Mouse (Mus musculus): ENCODE measurements around the gene Iqschfp. TPM values are rescaled to one million over a fixed set of nuclear protein-coding genes. Genes with fewer than 3 reads are reported as not detected.

The Iqschfp gene
- polyA plus RNA-seq, 1 experiment from 2014 or later, result not detected

- no peak overlapping the region for H3K4me3 ChIP-seq (ENCODE audit: low read depth, low read length)
- no peaks in the 10 kb centered on the region for H3K36me3 ChIP-seq (ENCODE audit: control insufficient read depth, insufficient read depth)
- ATAC-seq (ENCODE audit: low read depth), result no peak
- WGBS (ENCODE audit: insufficient replicate concordance), result 62% methylated on average over 4 of the region's 4 CpGs
- no peaks in the 10 kb centered on the region for H3K27me3 ChIP-seq (ENCODE audit: control insufficient read depth, insufficient read depth, low read depth, low read length)
- H3K4me1 ChIP-seq (ENCODE audit: control insufficient read depth, low read depth, low read length), result no peaks in the 10 kb centered on the region
- H3K9me3 ChIP-seq (replicated peaks; ENCODE audit: control insufficient read depth, low read length), result no peaks in the 10 kb centered on the region
- H3K4me2 ChIP-seq (ENCODE audit: low read depth, low read length), result no peak overlapping the region
- no peak overlapping the region for H3K9ac ChIP-seq (ENCODE audit: low read depth, low read length)
- no peak overlapping the region for H3K27ac ChIP-seq (ENCODE audit: low read length)
These were observed 527.8 kb downstream of the Iqschfp start for GRCm38 (mm10) chr3:68419792-68420191.

- Histone ChIP-seq H3K4me2 (ENCODE audit: low read depth, low read length) (no peak overlapping the region), H3K9me3 (replicated peaks; ENCODE audit: control insufficient read depth, low read length) (no peaks in the 10 kb centered on the region), H3K27me3 (ENCODE audit: control insufficient read depth, insufficient read depth, low read depth, low read length) (no peaks in the 10 kb centered on the region), H3K36me3 (ENCODE audit: control insufficient read depth, insufficient read depth) (no peaks in the 10 kb centered on the region), H3K27ac (ENCODE audit: low read length) (no peak overlapping the region), H3K4me1 (ENCODE audit: control insufficient read depth, low read depth, low read length) (no peaks in the 10 kb centered on the region), H3K4me3 (ENCODE audit: low read depth, low read length) (no peak overlapping the region), H3K9ac (ENCODE audit: low read depth, low read length) (no peak overlapping the region)
- 66% methylated on average over 2 of the region's 2 CpGs for WGBS (ENCODE audit: insufficient replicate concordance)
- ATAC-seq (ENCODE audit: low read depth), result no peak
These were observed 528.9 kb downstream of the Iqschfp start for GRCm38 (mm10) chr3:68420927-68421326.

- 54% methylated on average over 2 of the region's 2 CpGs for WGBS (ENCODE audit: insufficient replicate concordance)
- H3K27me3 ChIP-seq (ENCODE audit: control insufficient read depth, insufficient read depth, low read depth, low read length), result no peaks in the 10 kb centered on the region
- no peak overlapping the region for H3K27ac ChIP-seq (ENCODE audit: low read length)
- H3K36me3 ChIP-seq (ENCODE audit: control insufficient read depth, insufficient read depth), result no peaks in the 10 kb centered on the region
- H3K4me3 ChIP-seq (ENCODE audit: low read depth, low read length), result no peak overlapping the region
- no peak overlapping the region for H3K9ac ChIP-seq (ENCODE audit: low read depth, low read length)
- no peaks in the 10 kb centered on the region for H3K9me3 ChIP-seq (replicated peaks; ENCODE audit: control insufficient read depth, low read length)
- ATAC-seq (ENCODE audit: low read depth), result no peak
- no peaks in the 10 kb centered on the region for H3K4me1 ChIP-seq (ENCODE audit: control insufficient read depth, low read depth, low read length)
- H3K4me2 ChIP-seq (ENCODE audit: low read depth, low read length), result no peak overlapping the region
These were observed 529.8 kb downstream of the Iqschfp start for GRCm38 (mm10) chr3:68421849-68422248.

DNA sequence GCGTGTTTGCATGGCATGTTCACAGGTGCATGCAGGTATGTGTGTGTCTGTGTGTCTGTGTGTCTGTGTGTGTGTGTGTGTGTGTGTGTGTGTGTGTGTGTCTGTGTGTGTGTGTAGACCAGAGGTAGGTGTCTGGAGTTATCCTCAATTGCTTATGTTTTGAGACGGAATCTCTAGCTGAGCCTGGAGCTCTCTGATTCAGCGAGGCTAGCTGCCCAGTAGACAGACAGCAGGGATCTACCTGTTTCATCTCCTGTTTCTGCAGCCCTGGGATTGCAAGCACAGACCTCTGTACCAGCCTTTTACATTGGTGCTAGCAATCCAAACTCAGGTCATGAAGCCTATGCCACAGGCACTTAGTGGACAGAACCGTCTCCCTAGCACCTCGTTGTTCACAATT, 536.0 kb downstream of the Iqschfp start:
- Histone ChIP-seq H3K27me3 (ENCODE audit: control insufficient read depth, insufficient read depth, low read depth, low read length) (no peaks in the 10 kb centered on the region), H3K4me3 (ENCODE audit: low read depth, low read length) (no peak overlapping the region), H3K9ac (ENCODE audit: low read depth, low read length) (no peak overlapping the region), H3K4me2 (ENCODE audit: low read depth, low read length) (no peak overlapping the region), H3K27ac (ENCODE audit: low read length) (no peak overlapping the region), H3K9me3 (replicated peaks; ENCODE audit: control insufficient read depth, low read length) (no peaks in the 10 kb centered on the region), H3K4me1 (ENCODE audit: control insufficient read depth, low read depth, low read length) (no peaks in the 10 kb centered on the region), H3K36me3 (ENCODE audit: control insufficient read depth, insufficient read depth) (no peaks in the 10 kb centered on the region)
- 67% methylated on average over 5 of the region's 5 CpGs for WGBS (ENCODE audit: insufficient replicate concordance)
- no peak for ATAC-seq (ENCODE audit: low read depth)

DNA sequence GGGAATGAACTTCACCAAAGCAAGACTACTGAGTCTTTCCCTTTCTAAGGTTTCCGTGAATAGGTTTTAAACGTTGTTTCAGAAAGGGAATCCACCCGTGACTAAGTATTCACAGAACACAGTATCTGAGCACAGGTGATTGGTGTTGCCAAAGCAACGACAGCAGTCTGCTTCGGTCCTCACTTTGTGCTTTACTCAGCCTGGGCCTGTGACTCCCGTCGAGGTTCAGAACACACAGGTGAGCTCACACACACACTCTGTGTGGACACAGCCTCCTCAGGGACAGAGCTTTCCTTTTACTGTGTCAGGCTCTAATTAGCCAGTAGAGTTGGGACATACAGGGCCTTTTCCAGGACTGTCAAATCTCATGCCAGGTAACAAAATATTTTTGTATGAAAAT, 542.4 kb downstream of the Iqschfp start:
- Histone ChIP-seq H3K4me2 (ENCODE audit: low read depth, low read length) (no peak overlapping the region), H3K27ac (ENCODE audit: low read length) (no peak overlapping the region), H3K4me1 (ENCODE audit: control insufficient read depth, low read depth, low read length) (no peaks in the 10 kb centered on the region), H3K9ac (ENCODE audit: low read depth, low read length) (no peak overlapping the region), H3K27me3 (ENCODE audit: control insufficient read depth, insufficient read depth, low read depth, low read length) (no peaks in the 10 kb centered on the region), H3K4me3 (ENCODE audit: low read depth, low read length) (no peak overlapping the region), H3K9me3 (replicated peaks; ENCODE audit: control insufficient read depth, low read length) (no peaks in the 10 kb centered on the region), H3K36me3 (ENCODE audit: control insufficient read depth, insufficient read depth) (no peaks in the 10 kb centered on the region)
- ATAC-seq (ENCODE audit: low read depth), result no peak
- WGBS (ENCODE audit: insufficient replicate concordance), result 62% methylated on average over 7 of the region's 7 CpGs

DNA sequence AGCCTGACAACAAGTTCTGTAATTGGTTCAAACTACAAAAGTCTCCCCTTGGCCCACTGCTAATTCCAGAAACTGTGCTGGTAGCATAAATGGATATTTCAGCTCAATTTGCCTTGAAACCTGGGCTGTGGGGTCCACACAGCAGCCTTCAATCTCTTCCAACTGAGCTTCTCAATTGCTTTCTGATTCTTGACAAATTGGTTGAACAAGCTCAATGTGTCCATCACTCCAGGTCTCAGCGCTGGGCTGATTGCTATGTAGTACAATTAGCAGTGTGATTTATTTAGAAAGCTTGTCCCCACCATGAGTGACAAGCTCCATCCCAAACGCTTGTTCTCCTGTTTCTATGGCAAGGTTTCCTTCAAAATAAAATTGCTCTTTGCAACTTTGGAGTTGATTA, 542.9 kb downstream of the Iqschfp start:
- Histone ChIP-seq H3K4me1 (ENCODE audit: control insufficient read depth, low read depth, low read length) (no peaks in the 10 kb centered on the region), H3K4me2 (ENCODE audit: low read depth, low read length) (no peak overlapping the region), H3K27ac (ENCODE audit: low read length) (no peak overlapping the region), H3K4me3 (ENCODE audit: low read depth, low read length) (no peak overlapping the region), H3K9ac (ENCODE audit: low read depth, low read length) (no peak overlapping the region), H3K27me3 (ENCODE audit: control insufficient read depth, insufficient read depth, low read depth, low read length) (no peaks in the 10 kb centered on the region), H3K9me3 (replicated peaks; ENCODE audit: control insufficient read depth, low read length) (no peaks in the 10 kb centered on the region), H3K36me3 (ENCODE audit: control insufficient read depth, insufficient read depth) (no peaks in the 10 kb centered on the region)
- WGBS (ENCODE audit: insufficient replicate concordance), result 49% methylated on average over 2 of the region's 2 CpGs
- no peak for ATAC-seq (ENCODE audit: low read depth)

GRCm38 (mm10) chr3:68448480-68448879, 556.4 kb downstream of the Iqschfp start:
- ATAC-seq (ENCODE audit: low read depth), result no peak
- Histone ChIP-seq H3K27me3 (ENCODE audit: control insufficient read depth, insufficient read depth, low read depth, low read length) (no peaks in the 10 kb centered on the region), H3K27ac (ENCODE audit: low read length) (no peak overlapping the region), H3K4me2 (ENCODE audit: low read depth, low read length) (no peak overlapping the region), H3K9me3 (replicated peaks; ENCODE audit: control insufficient read depth, low read length) (no peaks in the 10 kb centered on the region), H3K9ac (ENCODE audit: low read depth, low read length) (no peak overlapping the region), H3K4me3 (ENCODE audit: low read depth, low read length) (no peak overlapping the region), H3K4me1 (ENCODE audit: control insufficient read depth, low read depth, low read length) (no peaks in the 10 kb centered on the region), H3K36me3 (ENCODE audit: control insufficient read depth, insufficient read depth) (no peaks in the 10 kb centered on the region)
- 48% methylated on average over 2 of the region's 2 CpGs for WGBS (ENCODE audit: insufficient replicate concordance)

GRCm38 (mm10) chr3:68451634-68452033, 559.6 kb downstream of the Iqschfp start:
- no peak overlapping the region for H3K4me3 ChIP-seq (ENCODE audit: low read depth, low read length)
- 95% methylated on average over 1 of the region's 1 CpGs for WGBS (ENCODE audit: insufficient replicate concordance)
- no peaks in the 10 kb centered on the region for H3K36me3 ChIP-seq (ENCODE audit: control insufficient read depth, insufficient read depth)
- no peak overlapping the region for H3K27ac ChIP-seq (ENCODE audit: low read length)
- H3K27me3 ChIP-seq (ENCODE audit: control insufficient read depth, insufficient read depth, low read depth, low read length), result no peaks in the 10 kb centered on the region
- H3K4me2 ChIP-seq (ENCODE audit: low read depth, low read length), result no peak overlapping the region
- no peaks in the 10 kb centered on the region for H3K9me3 ChIP-seq (replicated peaks; ENCODE audit: control insufficient read depth, low read length)
- H3K9ac ChIP-seq (ENCODE audit: low read depth, low read length), result no peak overlapping the region
- no peaks in the 10 kb centered on the region for H3K4me1 ChIP-seq (ENCODE audit: control insufficient read depth, low read depth, low read length)
- ATAC-seq (ENCODE audit: low read depth), result no peak

- H3K9ac ChIP-seq (ENCODE audit: low read depth, low read length), result no peak overlapping the region
- H3K27me3 ChIP-seq (ENCODE audit: control insufficient read depth, insufficient read depth, low read depth, low read length), result no peaks in the 10 kb centered on the region
- WGBS (ENCODE audit: insufficient replicate concordance), result 9% methylated on average over 5 of the region's 5 CpGs
These were observed 561.2 kb downstream of the Iqschfp start for GRCm38 (mm10) chr3:68453266-68453665.

More at GRCm38 (mm10) chr3:68453266-68453665, 561.2 kb downstream of the Iqschfp start:
- H3K27ac ChIP-seq (ENCODE audit: low read length), result no peak overlapping the region
- no peaks in the 10 kb centered on the region for H3K9me3 ChIP-seq (replicated peaks; ENCODE audit: control insufficient read depth, low read length)
- H3K4me1 ChIP-seq (ENCODE audit: control insufficient read depth, low read depth, low read length), result no peaks in the 10 kb centered on the region
- no peak overlapping the region for H3K4me3 ChIP-seq (ENCODE audit: low read depth, low read length)
- H3K36me3 ChIP-seq (ENCODE audit: control insufficient read depth, insufficient read depth), result no peaks in the 10 kb centered on the region
- ATAC-seq (ENCODE audit: low read depth), result no peak
- H3K4me2 ChIP-seq (ENCODE audit: low read depth, low read length), result no peak overlapping the region
